Mouse (Mus musculus): ENCODE results near the gene Fam53b.

DNA sequence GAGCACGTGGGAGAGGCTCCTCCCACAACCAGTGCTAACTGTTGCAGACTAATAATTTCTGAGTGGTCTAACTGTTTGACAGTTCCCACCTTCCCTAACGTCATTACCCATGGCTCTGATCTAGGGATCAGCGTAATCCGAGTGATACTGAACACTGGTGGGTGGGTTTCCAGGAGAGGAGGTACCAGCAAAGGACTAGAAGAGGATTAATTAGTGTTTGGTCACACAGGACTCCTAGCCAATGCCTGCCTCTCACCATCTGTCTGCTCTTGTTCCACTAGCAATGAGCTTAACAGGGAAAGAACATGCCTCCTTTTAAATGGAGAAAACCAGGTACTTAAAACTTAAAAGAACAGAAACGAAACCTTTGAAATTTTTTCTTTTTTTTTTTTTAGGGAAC, 54.8 kb downstream of the Fam53b start:
- TF ChIP-seq POLR2A (IDR thresholded peaks at IDR 0.05; ENCODE audit: insufficient read length, low read depth): no peak
- TF ChIP-seq USF1 (IDR thresholded peaks at IDR 0.05; ENCODE audit: low read depth): no peak
- no peak for TF ChIP-seq SRF (IDR thresholded peaks at IDR 0.05; ENCODE audit: control insufficient read depth, insufficient read length, low read depth)
- TF ChIP-seq CEBPB (IDR thresholded peaks at IDR 0.05; ENCODE audit: insufficient read depth, poor library complexity, severe bottlenecking): no peak
- TF ChIP-seq TCF3 (IDR thresholded peaks at IDR 0.05; ENCODE audit: insufficient read length, low read depth): no peak
- TF ChIP-seq E2F4 (IDR thresholded peaks at IDR 0.05; ENCODE audit: insufficient read depth): no peak
- TF ChIP-seq TCF12 (IDR thresholded peaks at IDR 0.05; ENCODE audit: insufficient read depth, poor library complexity, severe bottlenecking): no peak
- TF ChIP-seq REST (IDR thresholded peaks at IDR 0.05; ENCODE audit: insufficient read depth, insufficient read length): no peak
- no peak for TF ChIP-seq MYOD1 (IDR thresholded peaks at IDR 0.05; ENCODE audit: control insufficient read depth in 1 of 3, insufficient read length in 2 of 3, low read depth in 2 of 3)
- TF ChIP-seq MYOG (IDR thresholded peaks at IDR 0.05; ENCODE audit: control insufficient read depth in 1 of 3, insufficient read depth in 1 of 3, insufficient read length in 2 of 3, low read depth in 2 of 3): no peak
